Mouse (Mus musculus): ENCODE results near the gene Ubap2l.

Ubap2l gene

Small RNAs within 50 kb of the gene (microRNA-seq; reads per million reads assigned to microRNA genes)
- gene Mir190b (10.8 to 11.5 reads per million in 2 experiments), gene Mir7669 (0.46 to 0.49 reads per million in 2 experiments)

All from adrenal gland (tissue).